Mouse (Mus musculus): ENCODE measurements at regions not wholly inside any gene's neighbourhood (a gene's known extent, or its start where the extent isn't known, plus 50 kb on each side); places are given as distances from the start of the nearest gene placed in this dataset.
A peak's percentile ranks its signal among the peaks of the same experiment; 100 is the strongest.

DNA sequence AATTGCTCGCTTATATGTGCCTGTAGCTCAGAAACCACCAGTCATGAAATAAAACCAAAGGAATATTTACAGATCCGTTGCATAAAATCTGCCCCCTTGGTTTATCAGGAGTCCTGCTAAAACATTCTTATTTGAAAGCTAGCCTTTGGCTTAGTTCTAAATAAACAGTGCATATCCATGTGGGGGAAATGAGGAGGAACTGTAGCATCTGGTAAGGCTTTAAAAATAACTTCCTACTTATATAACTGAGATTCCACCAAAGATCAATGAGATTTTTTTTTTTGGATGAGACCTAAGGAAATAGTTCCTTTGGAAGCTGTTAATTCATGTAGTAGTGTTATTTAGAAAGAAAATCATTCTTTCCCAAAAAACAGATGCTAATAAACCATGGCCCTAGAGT is 117.8 kb upstream of the Slco6d1 start:
- Histone ChIP-seq H3K4me2 (ENCODE audit: low read length) (no peak overlapping the region), H3K36me3 (ENCODE audit: control insufficient read depth, insufficient read depth, low read length) (no peaks in the 10 kb centered on the region), H3K4me1 (replicated peaks; ENCODE audit: control insufficient read depth, insufficient read depth, low read length) (no peaks in the 10 kb centered on the region), H3K9ac (ENCODE audit: low read length) (no peak overlapping the region), H3K9me3 (ENCODE audit: control insufficient read depth, low read length) (no peaks in the 10 kb centered on the region), H3K4me3 (ENCODE audit: low read depth, low read length) (no peak overlapping the region), H3K27me3 (replicated peaks; ENCODE audit: control insufficient read depth, insufficient read depth, low read length) (no peaks in the 10 kb centered on the region), H3K27ac (ENCODE audit: low read depth) (no peak overlapping the region)
- 72% methylated on average over 2 of the region's 2 CpGs for WGBS
- no peak for ATAC-seq (replicated peaks; ENCODE audit: low FRiP score, low TSS enrichment, low read depth)
- no peak for DNase-seq (ENCODE audit: low spot score)

DNA sequence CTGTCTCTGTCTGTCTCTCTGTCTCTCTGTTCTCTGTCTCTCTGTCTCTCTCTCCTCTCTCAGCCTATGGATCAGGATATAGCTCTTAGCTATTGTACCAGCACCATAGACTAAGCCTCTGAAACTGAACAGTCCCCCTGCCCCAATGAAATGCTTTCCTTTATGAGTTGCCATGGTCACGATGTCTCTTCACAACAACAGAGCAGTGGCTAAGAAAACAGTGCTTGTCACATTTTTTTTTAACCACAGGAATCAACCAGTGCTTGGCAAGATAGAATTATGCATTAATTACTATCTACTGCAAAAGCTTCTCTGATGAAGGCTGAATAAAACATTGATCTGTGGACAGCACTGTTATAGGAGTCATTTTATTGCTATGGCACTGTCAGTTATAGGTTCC is 114.6 kb upstream of the Slco6d1 start:
- H3K36me3 ChIP-seq (ENCODE audit: control insufficient read depth, insufficient read depth, low read length), result no peaks in the 10 kb centered on the region
- H3K4me2 ChIP-seq (ENCODE audit: low read length), result no peak overlapping the region
- no peak overlapping the region for H3K27ac ChIP-seq (ENCODE audit: low read depth)
- no peaks in the 10 kb centered on the region for H3K27me3 ChIP-seq (replicated peaks; ENCODE audit: control insufficient read depth, insufficient read depth, low read length)
- ATAC-seq (replicated peaks; ENCODE audit: low FRiP score, low TSS enrichment, low read depth) (no peak), DNase-seq (ENCODE audit: low spot score) (no peak)
- no peaks in the 10 kb centered on the region for H3K4me1 ChIP-seq (replicated peaks; ENCODE audit: control insufficient read depth, insufficient read depth, low read length)
- H3K4me3 ChIP-seq (ENCODE audit: low read depth, low read length), result no peak overlapping the region
- H3K9me3 ChIP-seq (ENCODE audit: control insufficient read depth, low read length), result no peaks in the 10 kb centered on the region
- H3K9ac ChIP-seq (ENCODE audit: low read length), result no peak overlapping the region
- 94% methylated on average over 1 of the region's 1 CpGs for WGBS

DNA sequence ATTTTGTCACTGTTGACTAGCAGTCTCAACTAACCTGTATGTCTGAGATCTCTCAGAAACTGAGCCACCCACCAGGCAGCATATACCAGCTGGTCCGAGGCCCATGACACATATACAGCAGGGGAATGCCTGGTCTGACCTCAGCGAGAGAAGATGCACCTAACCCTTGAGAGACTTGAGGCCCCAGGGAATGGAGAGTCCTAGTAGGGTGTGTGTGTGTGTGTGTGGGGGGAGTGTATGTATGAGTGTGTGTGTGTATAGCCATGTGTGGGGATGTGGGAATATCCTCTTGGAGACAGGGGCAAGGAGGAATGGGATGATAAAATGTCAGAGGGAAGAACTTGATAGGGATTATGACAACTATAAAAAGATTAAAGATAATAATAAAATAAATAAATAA is 113.4 kb upstream of the Slco6d1 start:
- no peak overlapping the region for H3K9ac ChIP-seq (ENCODE audit: low read length)
- H3K27ac ChIP-seq (ENCODE audit: low read depth), result no peak overlapping the region

DNA sequence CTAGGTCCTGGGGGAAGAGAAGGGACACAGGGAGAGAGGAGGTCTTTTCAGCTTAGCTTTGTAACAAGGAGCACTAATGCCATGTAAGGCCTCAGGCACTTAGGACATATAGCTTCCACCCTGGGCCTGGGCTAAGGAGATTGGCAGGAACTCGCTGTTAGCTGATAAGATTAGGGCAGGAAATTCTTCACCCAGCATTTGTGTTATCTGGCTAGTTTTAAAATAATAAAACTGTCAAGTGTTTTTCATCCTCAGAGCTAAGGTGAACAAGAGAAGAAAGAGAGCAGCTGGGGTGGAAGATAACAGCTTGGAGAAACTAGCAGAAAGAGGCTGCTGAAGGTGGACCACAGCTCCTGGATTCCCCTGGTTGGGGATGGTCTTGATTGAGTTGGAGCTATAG is 111.0 kb upstream of the Slco6d1 start:
- Histone ChIP-seq H3K36me3 (ENCODE audit: control insufficient read depth, insufficient read depth, low read length) (no peaks in the 10 kb centered on the region), H3K4me1 (replicated peaks; ENCODE audit: control insufficient read depth, insufficient read depth, low read length) (no peaks in the 10 kb centered on the region), H3K27me3 (replicated peaks; ENCODE audit: control insufficient read depth, insufficient read depth, low read length) (no peaks in the 10 kb centered on the region), H3K4me2 (ENCODE audit: low read length) (no peak overlapping the region), H3K9me3 (ENCODE audit: control insufficient read depth, low read length) (no peaks in the 10 kb centered on the region), H3K4me3 (ENCODE audit: low read depth, low read length) (no peak overlapping the region), H3K9ac (ENCODE audit: low read length) (no peak overlapping the region), H3K27ac (ENCODE audit: low read depth) (no peak overlapping the region)
- DNase-seq (ENCODE audit: low spot score) (no peak), ATAC-seq (replicated peaks; ENCODE audit: low FRiP score, low TSS enrichment, low read depth) (no peak)
- 13% methylated on average over 1 of the region's 1 CpGs for WGBS

More for the DNA sequence above, 113.4 kb upstream of the Slco6d1 start:
- DNase-seq (ENCODE audit: low spot score), result no peak
- Histone ChIP-seq H3K4me3 (ENCODE audit: low read depth, low read length) (no peak overlapping the region), H3K9me3 (ENCODE audit: control insufficient read depth, low read length) (no peaks in the 10 kb centered on the region), H3K27me3 (replicated peaks; ENCODE audit: control insufficient read depth, insufficient read depth, low read length) (no peaks in the 10 kb centered on the region), H3K4me1 (replicated peaks; ENCODE audit: control insufficient read depth, insufficient read depth, low read length) (no peaks in the 10 kb centered on the region), H3K36me3 (ENCODE audit: control insufficient read depth, insufficient read depth, low read length) (no peaks in the 10 kb centered on the region), H3K4me2 (ENCODE audit: low read length) (no peak overlapping the region)
- ATAC-seq (replicated peaks; ENCODE audit: low FRiP score, low TSS enrichment, low read depth), result no peak
- WGBS, result 89% methylated on average over 2 of the region's 2 CpGs

DNA sequence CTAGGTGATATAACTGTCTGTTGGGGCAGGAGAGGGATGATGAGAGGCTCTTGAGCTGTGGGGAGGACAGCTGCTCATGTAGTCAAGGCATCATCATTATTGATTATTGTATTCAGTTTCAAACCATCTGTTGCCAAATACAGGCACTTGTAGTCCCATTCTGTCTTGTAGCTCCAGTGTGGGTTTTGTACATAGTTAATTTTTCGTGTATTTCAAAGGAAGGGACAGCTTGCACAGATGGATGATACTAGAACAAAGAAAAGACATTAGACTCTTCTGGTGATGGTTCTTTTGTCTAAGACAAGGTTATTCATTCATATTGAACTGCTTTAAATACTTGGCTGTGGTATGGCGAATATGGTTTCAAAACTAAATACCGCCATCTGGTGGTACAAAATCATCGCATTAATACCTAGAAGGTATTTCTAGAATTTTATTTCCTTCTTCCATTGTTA is 70.8 kb upstream of the Slco6d1 start:
- H3K9me3 ChIP-seq (ENCODE audit: control insufficient read depth, low read length), result no peaks in the 10 kb centered on the region
- H3K4me1 ChIP-seq (replicated peaks; ENCODE audit: control insufficient read depth, insufficient read depth, low read length), result no peaks in the 10 kb centered on the region
- no peak overlapping the region for H3K4me3 ChIP-seq (ENCODE audit: low read depth, low read length)
- no peak overlapping the region for H3K27ac ChIP-seq (ENCODE audit: low read depth)
- no peaks in the 10 kb centered on the region for H3K27me3 ChIP-seq (replicated peaks; ENCODE audit: control insufficient read depth, insufficient read depth, low read length)
- no peak for DNase-seq (ENCODE audit: low spot score)
- peak; percentile 60; the same call in 1 of the 2 replicates for ATAC-seq (replicated peaks; ENCODE audit: low FRiP score, low TSS enrichment, low read depth)
- 36% methylated on average over 4 of the region's 4 CpGs for WGBS
- no peak overlapping the region for H3K4me2 ChIP-seq (ENCODE audit: low read length)
- no peak overlapping the region for H3K9ac ChIP-seq (ENCODE audit: low read length)
- no peaks in the 10 kb centered on the region for H3K36me3 ChIP-seq (ENCODE audit: control insufficient read depth, insufficient read depth, low read length)

DNA sequence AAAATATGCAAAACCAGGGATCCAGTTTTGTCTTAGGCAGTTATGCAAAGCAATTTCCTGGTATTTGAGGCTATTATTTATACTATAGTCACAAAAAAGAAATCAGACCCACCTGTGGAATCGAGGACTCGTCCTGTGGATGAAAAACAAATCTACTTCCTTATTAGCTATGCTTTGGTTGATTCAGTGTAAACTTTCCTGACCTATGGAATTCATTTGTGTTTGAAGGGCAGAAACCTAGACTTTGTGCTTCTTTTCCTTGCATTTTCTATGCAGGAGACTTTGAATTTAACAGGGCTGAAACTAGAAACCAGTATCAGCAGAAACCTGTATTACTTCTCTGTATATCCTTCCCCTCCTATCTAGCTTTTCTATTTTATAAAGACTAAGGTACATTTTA is 70.2 kb upstream of the Slco6d1 start:
- no peaks in the 10 kb centered on the region for H3K4me1 ChIP-seq (replicated peaks; ENCODE audit: control insufficient read depth, insufficient read depth, low read length)
- 42% methylated on average over 2 of the region's 2 CpGs for WGBS
- 0 out of 2 replicates have a peak, but pooled peaks have one; percentile 47 for ATAC-seq (replicated peaks; ENCODE audit: low FRiP score, low TSS enrichment, low read depth)

DNA sequence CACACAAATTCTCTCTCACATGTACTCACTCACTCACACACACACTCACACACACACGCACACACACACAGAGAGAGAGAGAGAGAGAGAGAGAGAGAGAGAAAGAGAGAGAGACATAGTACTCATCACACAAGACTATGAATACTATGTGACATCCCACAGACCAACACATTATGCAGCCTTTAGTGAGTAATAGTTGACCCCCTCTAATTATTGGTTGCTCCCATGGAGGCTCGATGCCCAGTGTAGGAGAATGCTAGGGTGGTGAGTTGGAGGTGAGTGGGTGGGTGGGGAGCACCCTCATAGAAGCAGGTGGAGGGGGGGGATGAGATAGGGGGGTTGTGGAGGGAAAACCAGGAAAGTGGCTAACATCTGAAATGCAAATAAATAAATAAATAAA is 69.4 kb upstream of the Slco6d1 start:
- ATAC-seq (replicated peaks; ENCODE audit: low FRiP score, low TSS enrichment, low read depth), result no peak
- H3K36me3 ChIP-seq (ENCODE audit: control insufficient read depth, insufficient read depth, low read length), result no peaks in the 10 kb centered on the region
- WGBS, result 86% methylated on average over 2 of the region's 2 CpGs
- no peak overlapping the region for H3K27ac ChIP-seq (ENCODE audit: low read depth)
- DNase-seq (ENCODE audit: low spot score), result no peak
- no peak overlapping the region for H3K4me3 ChIP-seq (ENCODE audit: low read depth, low read length)
- H3K4me2 ChIP-seq (ENCODE audit: low read length), result no peak overlapping the region
- H3K27me3 ChIP-seq (replicated peaks; ENCODE audit: control insufficient read depth, insufficient read depth, low read length), result no peaks in the 10 kb centered on the region
- no peaks in the 10 kb centered on the region for H3K9me3 ChIP-seq (ENCODE audit: control insufficient read depth, low read length)
- H3K4me1 ChIP-seq (replicated peaks; ENCODE audit: control insufficient read depth, insufficient read depth, low read length), result no peaks in the 10 kb centered on the region
- no peak overlapping the region for H3K9ac ChIP-seq (ENCODE audit: low read length)

More for the DNA sequence above, 70.2 kb upstream of the Slco6d1 start:
- no peak overlapping the region for H3K9ac ChIP-seq (ENCODE audit: low read length)
- no peak for DNase-seq (ENCODE audit: low spot score)
- H3K27me3 ChIP-seq (replicated peaks; ENCODE audit: control insufficient read depth, insufficient read depth, low read length), result no peaks in the 10 kb centered on the region
- H3K4me3 ChIP-seq (ENCODE audit: low read depth, low read length), result no peak overlapping the region
- H3K27ac ChIP-seq (ENCODE audit: low read depth), result no peak overlapping the region
- no peak overlapping the region for H3K4me2 ChIP-seq (ENCODE audit: low read length)
- H3K9me3 ChIP-seq (ENCODE audit: control insufficient read depth, low read length), result no peaks in the 10 kb centered on the region
- H3K36me3 ChIP-seq (ENCODE audit: control insufficient read depth, insufficient read depth, low read length), result no peaks in the 10 kb centered on the region

Data from intestine, embryonic 14.5 days (tissue).